Mouse (Mus musculus) midbrain, postnatal 0 days (tissue): ENCODE measurements at regions not wholly inside any gene's neighbourhood (a gene's known extent, or its start where the extent isn't known, plus 50 kb on each side); places are given as distances from the start of the nearest gene placed in this dataset.

Experiments
- ATAC-seq: fragments of 200-750 bp; cut with Nextera tagmentation; 2 replicates; pipeline ENCODE4 v1.8.0; 2017; ENCODE audit warnings: moderate number of reproducible peaks, mild to moderate bottlenecking, moderate TSS enrichment, moderate library complexity; ENCODE audit not compliant: low FRiP score
- DNase-seq: peaks from one replicate; pipeline ENCODE4 v3.0.0-alpha.2; 2015; ENCODE audit warnings: low spot score
- H3K27ac ChIP-seq: fragments of 300-500 bp; sonication (generic); 2 replicates; pipeline ENCODE4 v1.5.1; 2014; ENCODE audit warnings: low read depth, mild to moderate bottlenecking, low read length, mixed read lengths
- H3K27me3 ChIP-seq: fragments of 300-500 bp; sonication (generic); 2 replicates; pipeline ENCODE4 v1.6.1; 2014; ENCODE audit warnings: low read length, control low read depth, mixed read lengths; ENCODE audit not compliant: insufficient read depth
- H3K36me3 ChIP-seq: fragments of 300-500 bp; sonication (generic); 2 replicates; pipeline ENCODE4 v1.6.1; 2014; ENCODE audit warnings: low read length, control low read depth, mixed read lengths; ENCODE audit not compliant: insufficient read depth
- H3K4me1 ChIP-seq: fragments of 300-500 bp; sonication (generic); 2 replicates; pipeline ENCODE4 v1.6.1; 2014; ENCODE audit warnings: mild to moderate bottlenecking, control low read depth, antibody characterized with exemption, low read length, mixed read lengths; ENCODE audit not compliant: insufficient read depth
- H3K4me2 ChIP-seq: fragments of 300-500 bp; sonication (generic); 2 replicates; pipeline ENCODE4 v1.6.1; 2014; ENCODE audit warnings: low read depth, mild to moderate bottlenecking, low read length, mixed read lengths; ENCODE audit not compliant: poor library complexity, severe bottlenecking
- H3K4me3 ChIP-seq: fragments of 300-500 bp; sonication (generic); 2 replicates; pipeline ENCODE4 v1.5.1; 2014; ENCODE audit warnings: low read depth, mild to moderate bottlenecking, low read length, moderate library complexity
- H3K9ac ChIP-seq: fragments of 300-500 bp; sonication (generic); replicated peaks from 2 replicates; pipeline ENCODE4 v1.6.1; 2014; ENCODE audit warnings: mild to moderate bottlenecking, low read length, moderate library complexity, mixed read lengths; ENCODE audit not compliant: poor library complexity, severe bottlenecking
- H3K9me3 ChIP-seq: fragments of 300-500 bp; sonication (generic); 2 replicates; pipeline ENCODE4 v1.6.1; 2016; ENCODE audit warnings: low read length, control low read depth
- CTCF ChIP-seq: IDR thresholded peaks from 2 replicates; pipeline ENCODE4 v1.5.1; 2016; ENCODE audit warnings: antibody characterized with exemption, mild to moderate bottlenecking
- WGBS: fragments of 180-500 bp; shearing (Covaris S2); extraction: QIAGEN DNeasy Blood & Tissue Kit; methylation state at CpG from one replicate; pipeline ENCODE4 v1.1.7; 2014; 5-methylcytosine and 5-hydroxymethylcytosine counted together

DNA sequence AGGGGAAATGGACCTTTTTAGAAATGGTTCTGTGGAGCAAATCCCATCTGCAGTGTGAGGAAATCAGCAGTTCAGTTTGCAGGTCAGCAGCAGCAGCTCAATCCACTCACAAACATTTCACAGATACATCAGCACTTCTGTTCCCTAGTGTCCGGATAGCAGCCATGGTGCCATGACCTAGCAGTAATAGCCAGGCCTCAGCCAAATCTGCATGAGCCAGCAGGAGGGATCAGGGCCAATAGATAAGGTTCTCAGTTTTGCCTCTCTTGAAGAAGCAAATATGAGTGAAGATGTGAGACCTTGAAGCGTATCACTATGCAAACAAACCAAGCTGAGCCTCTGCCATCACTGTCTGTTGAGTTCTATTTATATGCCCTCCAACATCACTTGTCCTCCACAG, 380.7 kb upstream of the Chrm3 start:
- no peak for DNase-seq

DNA sequence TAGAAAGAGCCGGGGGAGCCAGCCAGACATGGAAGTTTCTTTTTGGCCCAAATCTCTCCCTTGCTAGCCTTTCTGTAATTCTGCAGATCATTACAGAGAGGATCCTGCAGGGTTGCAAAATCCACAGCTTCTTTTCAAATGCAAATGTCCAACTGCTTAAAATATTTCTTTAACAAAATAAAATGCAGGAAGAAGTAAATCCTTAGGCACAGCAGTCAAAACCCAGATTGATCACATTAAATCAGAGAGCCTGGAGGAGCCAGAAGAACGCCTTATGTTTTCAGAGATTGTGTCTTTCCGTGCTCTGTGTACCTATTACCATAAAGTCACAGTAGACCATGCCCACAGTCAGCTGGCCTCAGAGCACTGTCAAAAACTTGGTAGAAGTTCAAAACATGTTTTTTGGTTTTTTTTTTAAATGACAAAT, 365.1 kb upstream of the Chrm3 start:
- Histone ChIP-seq H3K4me3 (no peak overlapping the region), H3K4me1 (no peaks in the 10 kb centered on the region), H3K4me2 (no peak overlapping the region; the same call in 1 of the 2 replicates), H3K9me3 (no peaks in the 10 kb centered on the region), H3K36me3 (no peaks in the 10 kb centered on the region), H3K27me3 (no peaks in the 10 kb centered on the region), H3K9ac (no peak overlapping the region), H3K27ac (0 out of 2 replicates have a peak overlapping the region, but pooled peaks have one; percentile 26)
- no peak for TF ChIP-seq CTCF
- DNase-seq (no peak), ATAC-seq (0 out of 2 replicates have a peak, but pooled peaks have one; percentile 54)
- 19% methylated on average over 3 of the region's 3 CpGs for WGBS

More for the DNA sequence above, 380.7 kb upstream of the Chrm3 start:
- Histone ChIP-seq H3K4me3 (no peak overlapping the region), H3K4me2 (no peak overlapping the region), H3K9ac (no peak overlapping the region), H3K4me1 (no peaks in the 10 kb centered on the region), H3K36me3 (no peaks in the 10 kb centered on the region), H3K27ac (no peak overlapping the region), H3K27me3 (no peaks in the 10 kb centered on the region), H3K9me3 (no peaks in the 10 kb centered on the region; the same call in 1 of the 2 replicates)
- WGBS: 94% methylated on average over 2 of the region's 2 CpGs
- TF ChIP-seq CTCF: no peak
- no peak for ATAC-seq

GRCm38 (mm10) chr13:10725335-10725734, 364.7 kb upstream of the Chrm3 start:
- no peak overlapping the region for H3K9ac ChIP-seq
- no peak overlapping the region for H3K4me3 ChIP-seq
- no peak overlapping the region; the same call in 1 of the 2 replicates for H3K4me2 ChIP-seq
- no peaks in the 10 kb centered on the region for H3K36me3 ChIP-seq
- 0 out of 2 replicates have a peak overlapping the region, but pooled peaks have one; percentile 26 for H3K27ac ChIP-seq
- H3K4me1 ChIP-seq: no peaks in the 10 kb centered on the region
- H3K9me3 ChIP-seq: no peaks in the 10 kb centered on the region
- 22% methylated on average over 5 of the region's 5 CpGs for WGBS
- ATAC-seq: no peak
- no peak for DNase-seq
- no peaks in the 10 kb centered on the region for H3K27me3 ChIP-seq
- no peak for TF ChIP-seq CTCF

DNA sequence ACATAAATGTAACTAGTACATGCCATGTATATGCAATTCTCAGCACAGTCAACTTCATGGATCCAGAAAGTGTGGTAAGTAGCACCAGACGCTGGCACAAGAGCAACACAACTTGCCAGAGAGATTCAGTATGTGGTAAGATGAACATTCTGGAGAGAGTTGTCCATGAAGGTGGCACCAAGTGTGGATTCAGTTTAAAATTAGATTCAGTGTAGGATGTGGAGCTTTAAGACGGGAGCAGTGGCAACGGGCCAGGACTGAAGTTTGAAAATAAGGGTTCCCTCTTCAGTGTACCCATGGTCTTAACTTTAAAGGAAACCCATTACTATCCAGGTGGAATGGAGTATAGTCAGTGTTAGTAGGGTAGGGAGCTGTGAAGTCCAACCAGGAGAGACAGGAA, 360.0 kb upstream of the Chrm3 start:
- Histone ChIP-seq H3K4me2 (no peak overlapping the region), H3K4me3 (no peak overlapping the region), H3K9me3 (no peaks in the 10 kb centered on the region), H3K27me3 (no peaks in the 10 kb centered on the region), H3K9ac (no peak overlapping the region), H3K36me3 (no peaks in the 10 kb centered on the region), H3K4me1 (no peaks in the 10 kb centered on the region), H3K27ac (no peak overlapping the region)
- ATAC-seq: no peak
- no peak for TF ChIP-seq CTCF
- DNase-seq: no peak
- 92% methylated on average over 3 of the region's 3 CpGs for WGBS

- Histone ChIP-seq H3K36me3 (no peaks in the 10 kb centered on the region), H3K4me2 (no peak overlapping the region), H3K4me1 (no peaks in the 10 kb centered on the region), H3K9me3 (no peaks in the 10 kb centered on the region), H3K27ac (no peak overlapping the region), H3K9ac (no peak overlapping the region), H3K4me3 (no peak overlapping the region), H3K27me3 (no peaks in the 10 kb centered on the region)
- no peak for DNase-seq
- WGBS: 78% methylated on average over 5 of the region's 5 CpGs
- TF ChIP-seq CTCF: no peak
- ATAC-seq: no peak
Measured at GRCm38 (mm10) chr13:10711451-10711850, 350.8 kb upstream of the Chrm3 start.

- 90% methylated on average over 4 of the region's 4 CpGs for WGBS
Measured at GRCm38 (mm10) chr13:10710909-10711308, 350.3 kb upstream of the Chrm3 start.

More at GRCm38 (mm10) chr13:10710909-10711308, 350.3 kb upstream of the Chrm3 start:
- Histone ChIP-seq H3K27me3 (no peaks in the 10 kb centered on the region), H3K9ac (no peak overlapping the region), H3K27ac (no peak overlapping the region), H3K4me2 (no peak overlapping the region), H3K36me3 (no peaks in the 10 kb centered on the region), H3K4me1 (no peaks in the 10 kb centered on the region), H3K4me3 (no peak overlapping the region), H3K9me3 (no peaks in the 10 kb centered on the region)
- TF ChIP-seq CTCF: no peak
- no peak for DNase-seq
- no peak for ATAC-seq
